Mouse (Mus musculus) liver, adult 2 months (tissue): ENCODE data around the gene Wnk4.

Source experiments
- CTCF ChIP-seq: fragments of 200-500 bp; IDR thresholded peaks from 2 replicates; pipeline ENCODE4 v1.5.1; 2011; ENCODE audit warnings: low read depth, low read length, control low read depth
- POLR2A ChIP-seq: fragments of 200-500 bp; IDR thresholded peaks from 2 replicates; pipeline ENCODE4 v1.6.1; 2011; ENCODE audit warnings: low read length, control low read depth; ENCODE audit not compliant: insufficient read depth; ENCODE audit errors: extremely low read depth

- TF ChIP-seq CTCF (no peak), POLR2A (no peak)
These were observed 20.5 kb downstream of the Wnk4 start for GRCm38 (mm10) chr11:101280837-101281236.
